Mouse (Mus musculus): ENCODE measurements around the gene Kcnip1.

The Kcnip1 gene

DNA sequence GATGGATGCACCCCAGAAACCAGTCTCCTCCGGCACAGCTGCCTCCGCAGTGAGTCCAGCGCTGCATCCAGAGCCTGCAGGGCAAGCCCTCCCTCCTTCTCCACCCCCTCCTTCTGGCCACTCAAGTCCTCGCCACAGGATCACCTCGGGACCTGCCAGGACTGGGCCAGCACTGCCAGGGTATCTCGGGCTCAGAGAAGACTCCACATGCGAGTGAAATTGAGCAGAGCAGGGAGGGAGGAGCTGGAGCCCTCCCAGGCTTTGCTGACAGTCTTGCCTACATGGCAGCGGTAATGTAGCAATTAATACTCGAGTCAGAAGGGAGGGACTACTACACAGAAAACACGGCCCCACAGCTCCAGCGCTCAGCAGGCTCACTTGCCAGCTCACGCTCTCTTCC lies at the start of gene Kcnip1:
Gene Kcnip1, minus strand, starts transcription at position 215 of the 400 bp plus-strand sequence.
- DNase-seq: peak; percentile 16

DNA sequence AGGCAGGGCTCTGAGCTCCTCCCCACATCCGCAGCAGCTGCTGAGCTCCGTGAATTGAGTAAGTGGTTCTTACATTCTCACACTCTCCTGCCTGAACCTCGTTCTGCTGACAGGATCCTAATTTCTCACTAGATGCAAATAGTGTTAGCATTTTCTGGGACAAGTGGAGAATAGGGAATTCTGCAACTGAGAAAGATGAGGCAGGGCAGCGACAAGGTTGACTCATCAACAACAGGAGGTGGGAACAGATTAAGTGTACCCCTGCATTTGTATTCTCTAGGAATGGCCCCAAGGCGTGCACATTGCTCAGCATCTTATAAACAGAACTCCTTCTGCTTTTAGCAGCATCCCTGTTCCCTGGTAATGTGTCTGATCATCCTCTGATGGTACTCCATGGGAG lies 47.1 kb upstream of the Kcnip1 start:
- no peak for DNase-seq

DNA sequence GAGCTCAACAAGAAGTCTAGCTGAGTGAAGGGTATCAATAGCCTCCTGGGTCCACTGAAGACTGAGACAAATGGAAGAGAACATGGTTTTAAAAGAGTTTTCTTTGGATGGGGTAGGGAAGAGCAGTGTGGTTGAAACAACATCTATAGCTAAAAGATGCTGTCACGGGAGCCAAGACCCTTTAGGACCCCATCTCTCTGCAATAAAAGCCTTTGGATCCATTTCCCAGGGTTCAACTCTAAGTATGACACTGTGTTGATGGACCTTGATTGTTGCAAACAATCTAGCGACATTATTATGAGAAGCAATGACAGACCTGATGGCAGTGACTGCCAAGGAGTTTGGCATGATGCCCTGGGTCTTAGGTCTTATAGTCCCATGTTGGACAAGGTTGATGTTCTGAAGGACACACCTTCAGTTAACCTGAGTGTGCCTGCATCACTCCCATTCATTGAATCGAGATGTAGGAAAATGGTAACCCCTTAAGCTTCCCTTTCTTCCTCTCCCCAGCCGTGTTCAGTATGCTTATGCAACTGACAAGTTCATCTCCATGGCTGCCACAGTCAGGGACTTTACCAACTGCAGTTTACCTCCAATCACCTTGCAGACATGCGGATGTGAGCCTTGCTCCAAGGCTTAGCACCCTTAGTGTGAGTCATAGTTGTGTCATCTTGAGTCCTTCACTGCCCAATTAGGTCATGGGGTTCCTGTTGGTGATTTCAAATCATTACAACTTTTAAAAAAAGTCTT lies 43.1 kb upstream of the Kcnip1 start:
- DNase-seq: no peak

DNA sequence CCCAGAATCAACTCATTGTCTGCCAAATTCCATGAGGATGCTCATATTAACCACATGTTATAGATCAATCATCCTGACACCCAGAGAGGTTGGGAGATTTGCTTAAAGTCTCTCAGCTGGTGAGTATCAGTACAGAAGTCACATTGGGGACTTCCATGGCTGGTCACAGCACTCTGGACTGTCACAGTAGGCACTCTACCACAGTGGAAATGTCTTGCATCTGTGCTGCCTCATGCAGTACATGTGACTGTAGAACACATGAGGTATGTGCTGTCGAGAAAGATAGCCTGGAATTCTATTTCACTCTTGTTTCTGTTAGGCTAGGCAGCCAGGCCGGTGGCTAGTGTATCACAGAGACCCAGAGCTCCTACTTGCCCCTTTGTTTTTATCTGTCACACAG lies 41.8 kb upstream of the Kcnip1 start:
- no peak for DNase-seq

- DNase-seq: no peak
Observed at GRCm38 (mm10) chr11:34034008-34034505, 41.1 kb upstream of the Kcnip1 start.

- DNase-seq: no peak
Observed at GRCm38 (mm10) chr11:34031015-34031805, 38.3 kb upstream of the Kcnip1 start.

DNA sequence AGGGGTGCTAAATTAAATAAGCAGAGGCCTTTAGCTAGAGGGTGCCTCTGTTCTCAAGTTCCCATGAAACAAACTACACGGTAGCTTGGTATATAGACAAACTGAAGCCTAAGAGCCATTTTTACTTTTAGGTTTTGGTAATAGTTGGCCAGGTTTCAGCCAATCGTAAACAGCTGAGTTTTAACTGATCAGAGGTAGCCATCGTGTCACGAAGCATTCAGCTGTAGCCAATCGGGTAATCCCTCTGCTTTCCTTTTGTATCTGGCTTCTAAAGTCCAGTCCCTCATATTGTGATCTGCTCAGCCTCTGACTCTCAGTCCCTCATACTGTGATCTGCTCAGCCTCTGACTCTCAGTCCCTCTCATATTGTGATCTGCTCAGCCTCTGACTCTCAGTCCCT lies 36.7 kb upstream of the Kcnip1 start:
- no peak for DNase-seq

- DNase-seq: no peak
Observed at GRCm38 (mm10) chr11:34025091-34025490, 32.1 kb upstream of the Kcnip1 start.

DNA sequence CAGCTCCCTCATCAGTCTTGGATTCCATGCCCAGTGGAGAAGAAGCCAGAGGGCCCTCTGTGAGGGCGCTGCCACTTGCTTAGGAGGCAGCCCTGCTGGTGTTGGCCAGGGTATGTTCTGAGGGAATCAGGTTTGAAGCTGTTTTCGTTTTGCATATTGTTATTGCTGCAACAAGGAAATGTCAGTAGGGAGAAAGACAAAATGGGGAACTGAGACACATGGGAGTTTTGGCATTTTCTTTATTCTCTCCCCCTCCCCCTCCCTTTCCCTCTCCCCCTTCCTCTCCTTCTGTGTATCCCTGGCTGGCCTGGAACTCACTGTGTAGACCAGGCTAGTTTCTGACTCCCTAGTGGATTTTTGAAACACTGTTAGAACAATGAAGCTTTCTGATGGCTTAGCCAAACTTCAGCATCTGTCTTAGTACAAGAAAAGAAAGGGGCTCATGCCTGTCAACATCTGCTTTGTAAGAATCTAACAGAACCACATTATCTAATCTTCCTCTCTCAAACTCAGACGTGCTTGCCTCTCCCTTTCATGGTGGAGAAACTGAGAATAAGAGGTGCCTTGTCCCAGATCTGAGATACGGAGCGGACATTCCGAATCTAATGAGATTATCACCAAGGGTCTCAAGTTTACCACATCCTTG lies 19.2 kb upstream of the Kcnip1 start:
- DNase-seq: no peak

- DNase-seq: no peak
Observed at GRCm38 (mm10) chr11:34010859-34011172, 17.9 kb upstream of the Kcnip1 start.

- DNase-seq: no peak
Observed at GRCm38 (mm10) chr11:34010133-34010858, 17.3 kb upstream of the Kcnip1 start.

DNA sequence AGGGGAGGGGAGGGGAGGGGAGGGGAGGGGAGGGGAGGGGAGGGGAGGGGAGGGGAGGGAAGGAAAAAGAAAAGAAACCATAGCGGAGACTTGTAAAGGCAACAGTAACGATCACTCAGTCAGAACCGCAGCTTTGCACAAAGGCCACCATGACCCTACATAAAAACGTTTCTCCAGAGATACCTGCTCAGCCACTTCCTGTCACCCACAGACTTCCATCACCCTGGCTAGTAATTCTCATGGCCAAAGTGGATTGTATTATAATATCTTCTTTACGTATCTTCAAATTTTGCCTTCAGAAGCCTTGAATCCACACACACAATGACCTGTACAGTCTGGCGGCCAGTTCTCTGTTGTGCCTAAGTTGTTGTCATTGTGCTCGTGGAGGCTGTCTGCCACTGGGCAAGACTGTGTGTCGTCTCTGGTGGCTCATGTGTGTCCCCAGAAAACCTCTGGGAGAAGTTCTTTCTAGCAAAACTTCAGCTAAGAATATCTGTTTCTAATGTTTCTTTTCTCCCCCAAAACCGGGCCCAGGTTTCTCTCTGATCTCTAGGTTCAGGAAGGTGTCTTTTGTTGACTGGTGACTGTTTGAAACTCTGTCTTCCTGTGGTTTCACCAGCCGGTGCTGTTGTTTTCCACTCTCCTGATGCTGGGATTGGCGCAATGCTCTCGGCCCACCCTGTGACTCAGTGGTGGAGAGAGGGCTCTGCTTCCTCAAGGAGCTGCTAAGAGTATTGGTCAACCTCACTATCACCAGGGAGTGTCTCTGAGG lies 16.6 kb upstream of the Kcnip1 start:
- no peak for DNase-seq

GRCm38 (mm10) chr11:34008702-34009101 lies 15.8 kb upstream of the Kcnip1 start:
- no peak for DNase-seq

- no peak for DNase-seq
Observed at GRCm38 (mm10) chr11:34008214-34008613, 15.3 kb upstream of the Kcnip1 start.

GRCm38 (mm10) chr11:34007616-34008015 lies 14.7 kb upstream of the Kcnip1 start:
- DNase-seq: no peak

- no peak for DNase-seq
Observed at GRCm38 (mm10) chr11:34002593-34002965, 9.6 kb upstream of the Kcnip1 start.

DNA sequence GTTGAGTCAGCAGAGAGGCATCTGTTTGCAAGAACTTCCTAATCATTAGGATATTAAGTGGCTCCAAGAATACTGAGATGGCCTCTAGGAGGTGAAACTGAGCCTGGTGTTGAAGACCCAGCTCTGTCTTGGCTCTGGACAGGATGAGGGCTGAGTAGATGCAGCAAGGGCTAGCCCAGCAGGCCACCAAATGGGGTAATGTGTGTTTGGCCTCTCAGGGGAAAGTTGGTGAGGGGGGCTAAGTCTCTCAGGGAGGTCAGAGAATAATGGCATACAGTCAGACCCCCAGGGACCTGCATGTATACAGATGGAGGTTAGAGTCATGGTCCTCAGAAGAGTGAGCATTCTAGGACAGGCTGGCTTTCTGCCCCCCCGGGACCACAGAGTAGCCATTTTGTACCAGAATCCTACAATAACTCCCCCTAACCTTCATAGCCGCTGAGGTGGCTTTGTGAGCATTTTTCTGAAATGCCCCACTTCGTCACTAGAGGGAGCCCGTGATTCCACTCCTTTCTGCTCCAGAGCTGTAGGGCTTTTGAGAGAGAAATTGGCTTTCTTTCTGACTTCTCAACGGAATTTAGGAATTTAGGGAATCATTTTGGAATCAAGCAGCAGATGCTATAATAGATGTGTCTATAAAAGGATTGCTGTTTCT lies 9.1 kb upstream of the Kcnip1 start:
- no peak for DNase-seq

GRCm38 (mm10) chr11:34000416-34000815 lies 7.5 kb upstream of the Kcnip1 start:
- no peak for DNase-seq

DNA sequence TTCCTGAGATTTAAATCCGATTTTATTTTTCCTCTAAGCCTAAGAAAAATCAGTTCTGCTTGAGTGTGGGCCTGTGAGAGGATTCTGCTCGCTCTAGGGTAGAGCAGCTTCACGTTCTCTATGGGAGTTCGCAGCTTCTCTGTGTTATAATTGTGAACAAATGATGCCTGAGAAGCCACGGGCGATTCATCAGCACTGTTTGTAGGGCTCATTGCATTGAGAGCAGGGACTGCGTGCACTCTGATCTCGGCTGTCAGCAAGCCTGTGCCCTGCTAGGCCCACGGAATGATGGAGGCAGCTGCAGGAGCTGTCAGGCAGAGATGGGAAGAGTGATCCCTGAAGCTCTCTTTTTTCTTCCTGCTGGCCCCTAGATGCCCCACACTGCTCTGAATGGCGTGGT lies 5.3 kb upstream of the Kcnip1 start:
- DNase-seq: no peak

GRCm38 (mm10) chr11:33993496-33993895 lies 544 bp upstream of the Kcnip1 start:
- no peak for DNase-seq

GRCm38 (mm10) chr11:33990002-33990401 lies 3.0 kb downstream of the Kcnip1 start:
- DNase-seq: no peak

DNA sequence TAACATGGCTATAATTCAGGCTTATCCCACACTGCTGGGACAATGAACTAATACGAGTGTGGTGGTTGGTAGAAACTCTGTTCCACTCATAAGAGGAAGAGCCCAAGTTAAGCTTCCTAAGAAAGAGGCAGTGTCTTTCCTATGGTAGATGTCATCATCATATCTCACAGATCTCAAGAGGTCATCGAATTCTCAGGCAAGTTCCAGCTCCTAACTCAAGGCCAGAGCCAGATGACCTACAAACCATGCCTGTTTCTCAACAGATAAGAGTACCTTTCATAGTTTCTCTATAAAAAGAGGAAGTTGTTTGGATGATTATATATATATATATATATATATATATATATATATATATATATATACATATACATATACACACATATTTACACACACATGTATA lies 6.4 kb downstream of the Kcnip1 start:
- DNase-seq: no peak
